Mouse (Mus musculus): ENCODE results near the gene Rhobtb1.

Rhobtb1 gene

GRCm38 (mm10) chr10:69151045-69151444 is at the start of gene Rhobtb1:
Gene Rhobtb1, plus strand, starts transcription at chr10:69151434.
- no peak for DNase-seq (ENCODE audit: low spot score in 2 of 2)

- peak in 1 of 2 experiments; percentile 33 for DNase-seq (ENCODE audit: low spot score in 2 of 2)
Measured at GRCm38 (mm10) chr10:69101988-69102387, 49.2 kb upstream of the Rhobtb1 start.

GRCm38 (mm10) chr10:69104143-69104882 is 46.9 kb upstream of the Rhobtb1 start:
- DNase-seq (ENCODE audit: low spot score in 2 of 2): no peak

- DNase-seq (ENCODE audit: low spot score in 2 of 2): no peak
Measured at GRCm38 (mm10) chr10:69104883-69105225, 46.4 kb upstream of the Rhobtb1 start.

GRCm38 (mm10) chr10:69106796-69107195 is 44.4 kb upstream of the Rhobtb1 start:
- DNase-seq (ENCODE audit: low spot score in 2 of 2): no peak

- no peak for DNase-seq (ENCODE audit: low spot score in 2 of 2)
Measured at GRCm38 (mm10) chr10:69107253-69107652, 44.0 kb upstream of the Rhobtb1 start.

GRCm38 (mm10) chr10:69114384-69114783 is 36.9 kb upstream of the Rhobtb1 start:
- DNase-seq (ENCODE audit: low spot score in 2 of 2): no peak

GRCm38 (mm10) chr10:69117996-69118395 is 33.2 kb upstream of the Rhobtb1 start:
- DNase-seq (ENCODE audit: low spot score in 2 of 2): no peak

GRCm38 (mm10) chr10:69118893-69119292 is 32.3 kb upstream of the Rhobtb1 start:
- no peak for DNase-seq (ENCODE audit: low spot score in 2 of 2)

- no peak for DNase-seq (ENCODE audit: low spot score in 2 of 2)
Measured at GRCm38 (mm10) chr10:69119456-69119855, 31.8 kb upstream of the Rhobtb1 start.

GRCm38 (mm10) chr10:69126546-69126945 is 24.7 kb upstream of the Rhobtb1 start:
- DNase-seq (ENCODE audit: low spot score in 2 of 2): no peak

- no peak for DNase-seq (ENCODE audit: low spot score in 2 of 2)
Measured at GRCm38 (mm10) chr10:69128531-69128930, 22.7 kb upstream of the Rhobtb1 start.

GRCm38 (mm10) chr10:69130613-69131012 is 20.6 kb upstream of the Rhobtb1 start:
- no peak for DNase-seq (ENCODE audit: low spot score in 2 of 2)

- DNase-seq (ENCODE audit: low spot score in 2 of 2): no peak
Measured at GRCm38 (mm10) chr10:69134356-69134755, 16.9 kb upstream of the Rhobtb1 start.

- no peak for DNase-seq (ENCODE audit: low spot score in 2 of 2)
Measured at GRCm38 (mm10) chr10:69136241-69136828, 14.9 kb upstream of the Rhobtb1 start.

- DNase-seq (ENCODE audit: low spot score in 2 of 2): no peak
Measured at GRCm38 (mm10) chr10:69149252-69149651, 2.0 kb upstream of the Rhobtb1 start.

GRCm38 (mm10) chr10:69152971-69153370 is 1.7 kb downstream of the Rhobtb1 start:
- DNase-seq (ENCODE audit: low spot score in 2 of 2): no peak

- DNase-seq (ENCODE audit: low spot score in 2 of 2): no peak
Measured at GRCm38 (mm10) chr10:69155428-69156175, 4.4 kb downstream of the Rhobtb1 start.

GRCm38 (mm10) chr10:69156462-69156861 is 5.2 kb downstream of the Rhobtb1 start:
- no peak for DNase-seq (ENCODE audit: low spot score in 2 of 2)

GRCm38 (mm10) chr10:69157471-69157870 is 6.2 kb downstream of the Rhobtb1 start:
- no peak for DNase-seq (ENCODE audit: low spot score in 2 of 2)

- no peak for DNase-seq (ENCODE audit: low spot score in 2 of 2)
Measured at GRCm38 (mm10) chr10:69160877-69161276, 9.6 kb downstream of the Rhobtb1 start.

- DNase-seq (ENCODE audit: low spot score in 2 of 2): no peak
Measured at GRCm38 (mm10) chr10:69161503-69161902, 10.3 kb downstream of the Rhobtb1 start.

- DNase-seq (ENCODE audit: low spot score in 2 of 2): no peak
Measured at GRCm38 (mm10) chr10:69162577-69162976, 11.3 kb downstream of the Rhobtb1 start.

Data from frontal cortex, postnatal 14 days (tissue).